18 mouse cellular contexts compared by ENCODE assay signal in genomic region chr17:70501933-70502332, GRCm38 (mm10).
DNase-seq lines count a peak whose midpoint lies in the region; ATAC-seq and TF ChIP-seq lines count a peak whose summit lies in the region.
"Had no signal": no experiment of that assay in that cellular context is flagged by ENCODE, and none has a peak within 500 bp of the region (broad histone marks: within the 10 kb centered on the region; RNA-seq: fewer than 3 reads in every experiment).

No protein-coding gene starts in this region.

- H3K9me3 ChIP-seq in midbrain, embryonic 13.5 days = no peaks in the 10 kb centered on the region
- H3K9me3 ChIP-seq in midbrain, embryonic 16.5 days (replicated peaks; ENCODE audit: control insufficient read depth, low read length, poor library complexity, severe bottlenecking) = no peaks in the 10 kb centered on the region
- no peaks in the 10 kb centered on the region for H3K9me3 ChIP-seq in CH12.LX (replicated peaks; ENCODE audit: low read length)
- H3K9me3 ChIP-seq: heart, embryonic 15.5 days; limb, embryonic 13.5 days; liver, embryonic 15.5 days; midbrain, embryonic 12.5 days; neural tube, embryonic 12.5 days had no signal

- dilution Hi-C loops in CH12.LX (cut with MboI; ENCODE audit: extremely low pct_ligation_motif_present, extremely low pct_unique_long_range_greater_than_20kb, low sequenced_read_pairs) = no loop called here

- H3K4me1 ChIP-seq in midbrain, embryonic 13.5 days (replicated peaks) = no peaks in the 10 kb centered on the region; the same call in 1 of the 2 replicates
- H3K4me1 ChIP-seq in midbrain, embryonic 16.5 days (ENCODE audit: control insufficient read depth, insufficient read depth, low read length) = no peaks in the 10 kb centered on the region
- 0 out of 4 replicates have a peak, but pooled peaks cover 0 to 4% of the 10 kb centered on the region in 2 experiments for H3K4me1 ChIP-seq in CH12.LX (ENCODE audit: control insufficient read depth in 1 of 2, insufficient read depth in 2 of 2)
- H3K4me1 ChIP-seq: heart, embryonic 15.5 days; liver, embryonic 15.5 days; midbrain, embryonic 12.5 days; neural tube, embryonic 12.5 days had no signal

- H3K27me3 ChIP-seq in midbrain, embryonic 13.5 days = no peaks in the 10 kb centered on the region
- no peaks in the 10 kb centered on the region for H3K27me3 ChIP-seq in midbrain, embryonic 16.5 days (ENCODE audit: control insufficient read depth, insufficient read depth, low read depth, low read length)
- H3K27me3 ChIP-seq in CH12.LX (replicated peaks) = no peaks in the 10 kb centered on the region
- H3K27me3 ChIP-seq: heart, embryonic 15.5 days; limb, embryonic 13.5 days; liver, embryonic 15.5 days; midbrain, embryonic 12.5 days; neural tube, embryonic 12.5 days; Patski had no signal

- DNase-seq in CH12.LX (ENCODE audit: extremely low read depth) = no peak
- DNase-seq in adrenal gland, adult 2 months = peak; percentile 66
- no peak for DNase-seq in layer of hippocampus, postnatal 14 days (ENCODE audit: low spot score in 2 of 2)
- no peak for DNase-seq in thymus, adult 18-20 months
- DNase-seq: cerebellum, adult 9-11 months; kidney, adult 8-10 months; lung, postnatal 10 days had no signal

- no peak overlapping the region for H3K4me3 ChIP-seq in midbrain, embryonic 13.5 days (replicated peaks)
- H3K4me3 ChIP-seq in midbrain, embryonic 16.5 days (ENCODE audit: low read depth, low read length) = no peak overlapping the region
- H3K4me3 ChIP-seq in CH12.LX (replicated peaks in 1 of 3; ENCODE audit: low read depth in 2 of 3, low read length in 2 of 3, poor library complexity in 1 of 3) = no peak overlapping the region
- H3K4me3 ChIP-seq: heart, embryonic 15.5 days; left cerebral cortex, adult 2 months; limb, embryonic 13.5 days; liver, embryonic 15.5 days; midbrain, embryonic 12.5 days; neural tube, embryonic 12.5 days had no signal

- H3K27ac ChIP-seq in midbrain, embryonic 13.5 days = no peak overlapping the region
- H3K27ac ChIP-seq in midbrain, embryonic 16.5 days (ENCODE audit: low read length) = no peak overlapping the region
- no peak overlapping the region for H3K27ac ChIP-seq in CH12.LX (ENCODE audit: insufficient read depth, low read depth)
- H3K27ac ChIP-seq: heart, embryonic 15.5 days; left cerebral cortex, adult 2 months; limb, embryonic 13.5 days; liver, embryonic 15.5 days; midbrain, embryonic 12.5 days; neural tube, embryonic 12.5 days had no signal

- no peak for TF ChIP-seq RAD21 in CH12.LX (IDR thresholded peaks at IDR 0.05; ENCODE audit: low read depth, low read length)

- WGBS in midbrain, embryonic 13.5 days = 75% methylated on average over 7 of the region's 7 CpGs
- 54% methylated on average over 7 of the region's 7 CpGs for WGBS in midbrain, embryonic 16.5 days

- no peak for TF ChIP-seq POLR2A in CH12.LX (IDR thresholded peaks at IDR 0.05; ENCODE audit: low read depth, low read length)

- no peaks in the 10 kb centered on the region for H3K79me2 ChIP-seq in CH12.LX (replicated peaks; ENCODE audit: control insufficient read depth, extremely low read depth, insufficient read depth, poor library complexity, severe bottlenecking)

- no peak overlapping the region for H3K4me2 ChIP-seq in midbrain, embryonic 13.5 days (replicated peaks)
- H3K4me2 ChIP-seq in midbrain, embryonic 16.5 days (ENCODE audit: low read length) = no peak overlapping the region
- no peak overlapping the region for H3K4me2 ChIP-seq in CH12.LX (ENCODE audit: insufficient read depth, low read depth, poor library complexity, severe bottlenecking)
- H3K4me2 ChIP-seq: heart, embryonic 15.5 days; limb, embryonic 13.5 days; liver, embryonic 15.5 days; midbrain, embryonic 12.5 days; neural tube, embryonic 12.5 days had no signal

- no peak overlapping the region for H3K9ac ChIP-seq in midbrain, embryonic 13.5 days (replicated peaks)
- no peak overlapping the region for H3K9ac ChIP-seq in midbrain, embryonic 16.5 days (ENCODE audit: low read depth, low read length)
- no peak overlapping the region for H3K9ac ChIP-seq in CH12.LX (ENCODE audit: insufficient read depth, low read depth)
- H3K9ac ChIP-seq: heart, embryonic 15.5 days; limb, embryonic 13.5 days; liver, embryonic 15.5 days; midbrain, embryonic 12.5 days; neural tube, embryonic 12.5 days had no signal

- no peaks in the 10 kb centered on the region for H3K36me3 ChIP-seq in midbrain, embryonic 13.5 days
- no peaks in the 10 kb centered on the region for H3K36me3 ChIP-seq in midbrain, embryonic 16.5 days (ENCODE audit: control insufficient read depth, insufficient read depth, low read length)
- H3K36me3 ChIP-seq in CH12.LX (replicated peaks in 1 of 2; ENCODE audit: control insufficient read depth in 1 of 2, insufficient read depth in 1 of 2, low read length in 1 of 2) = no peaks in the 10 kb centered on the region
- H3K36me3 ChIP-seq: heart, embryonic 15.5 days; limb, embryonic 13.5 days; liver, embryonic 15.5 days; midbrain, embryonic 12.5 days; neural tube, embryonic 12.5 days had no signal

- no peak for TF ChIP-seq CTCF in CH12.LX (conservative IDR thresholded peaks at IDR 0.05 in 1 of 2, IDR thresholded peaks at IDR 0.05 in 1 of 2; ENCODE audit: low read depth in 2 of 2, low read length in 2 of 2)

- TF ChIP-seq EP300 in CH12.LX (IDR thresholded peaks at IDR 0.05; ENCODE audit: low read length) = no peak

- 0 out of 2 replicates have a peak, but pooled peaks have one; percentile 40 for ATAC-seq in midbrain, embryonic 13.5 days
- ATAC-seq in midbrain, embryonic 16.5 days = no peak
- peak; percentile 90 for ATAC-seq in granulocyte monocyte progenitor cell, adult 5-6 weeks (replicated peaks; ENCODE audit: poor library complexity, severe bottlenecking)
- ATAC-seq: forebrain, embryonic 14.5 days; Patski had no signal

- in situ Hi-C loops in CH12.LX (cut with MboI; ENCODE audit: low pct_ligation_motif_present, low pct_unique_long_range_greater_than_20kb, low sequenced_read_pairs) = no loop called here

TF ChIP-seq in CH12.LX, 34 proteins besides CTCF, POLR2A, EP300 and RAD21:
- peak; percentile 48 for TF ChIP-seq BHLHE40 (IDR thresholded peaks at IDR 0.05; ENCODE audit: low read depth, low read length)
- TF ChIP-seq MAFK (IDR thresholded peaks at IDR 0.05; ENCODE audit: insufficient replicate concordance, low read length) = no peak
